Mouse (Mus musculus) brain, embryonic 14.5 days (tissue): ENCODE measurements around the gene Fam20c. TPM values are rescaled to one million over a fixed set of nuclear protein-coding genes. Genes with fewer than 3 reads are reported as not detected.

ENCODE experiments used
- DNase-seq: peaks from one replicate; pipeline ENCODE4 v3.0.0-alpha.2; 2011; ENCODE audit warnings: low read depth
- CTCF ChIP-seq: fragments of 200-500 bp; IDR thresholded peaks from 2 replicates; pipeline ENCODE4 v1.5.1; 2012; ENCODE audit warnings: inconsistent platforms, mild to moderate bottlenecking, moderate library complexity, borderline replicate concordance; ENCODE audit not compliant: insufficient read depth, insufficient read length; ENCODE audit errors: extremely low read depth
- POLR2A ChIP-seq: fragments of 200-500 bp; IDR thresholded peaks from 2 replicates; pipeline ENCODE4 v1.6.1; 2012; ENCODE audit warnings: mild to moderate bottlenecking, inconsistent platforms, borderline replicate concordance; ENCODE audit not compliant: poor library complexity, insufficient read depth, insufficient read length, severe bottlenecking; ENCODE audit errors: extremely low read depth
- polyA plus RNA-seq: library from polyadenylated mRNA; depleted of rRNA; stranded (reverse); fragments of >200 nt; gene quantifications from 2 replicates; pipeline ENCODE4 v1.2.3, GENCODE M21; 2012

Gene Fam20c
- polyA plus RNA-seq, 1 experiment: 81.2 TPM

GRCm38 (mm10) chr5:138785986-138786515 lies 31.7 kb downstream of the Fam20c start:
- no peak for DNase-seq
- no peak for TF ChIP-seq POLR2A
- no peak for TF ChIP-seq CTCF

DNA sequence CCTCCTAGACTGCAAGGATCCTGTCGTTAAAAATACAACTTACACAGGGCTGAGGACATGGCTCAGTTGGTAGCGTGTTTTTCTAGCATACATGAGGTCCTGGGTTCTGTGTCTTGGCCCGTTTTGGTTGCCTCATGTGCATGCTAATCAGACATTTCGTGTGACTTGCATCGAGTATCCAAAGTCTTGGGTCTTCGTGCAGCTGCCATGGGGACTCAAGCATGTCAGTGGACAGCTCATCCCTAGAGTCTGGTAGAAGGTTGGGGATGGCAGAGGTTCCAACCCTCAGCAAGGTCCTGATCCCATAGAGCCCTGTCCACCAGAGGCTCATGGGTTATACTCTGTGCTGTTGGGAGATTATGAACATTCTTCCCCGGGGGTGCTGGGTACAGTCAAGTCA lies 33.3 kb downstream of the Fam20c start:
- TF ChIP-seq POLR2A (no peak), CTCF (no peak)
- no peak for DNase-seq

DNA sequence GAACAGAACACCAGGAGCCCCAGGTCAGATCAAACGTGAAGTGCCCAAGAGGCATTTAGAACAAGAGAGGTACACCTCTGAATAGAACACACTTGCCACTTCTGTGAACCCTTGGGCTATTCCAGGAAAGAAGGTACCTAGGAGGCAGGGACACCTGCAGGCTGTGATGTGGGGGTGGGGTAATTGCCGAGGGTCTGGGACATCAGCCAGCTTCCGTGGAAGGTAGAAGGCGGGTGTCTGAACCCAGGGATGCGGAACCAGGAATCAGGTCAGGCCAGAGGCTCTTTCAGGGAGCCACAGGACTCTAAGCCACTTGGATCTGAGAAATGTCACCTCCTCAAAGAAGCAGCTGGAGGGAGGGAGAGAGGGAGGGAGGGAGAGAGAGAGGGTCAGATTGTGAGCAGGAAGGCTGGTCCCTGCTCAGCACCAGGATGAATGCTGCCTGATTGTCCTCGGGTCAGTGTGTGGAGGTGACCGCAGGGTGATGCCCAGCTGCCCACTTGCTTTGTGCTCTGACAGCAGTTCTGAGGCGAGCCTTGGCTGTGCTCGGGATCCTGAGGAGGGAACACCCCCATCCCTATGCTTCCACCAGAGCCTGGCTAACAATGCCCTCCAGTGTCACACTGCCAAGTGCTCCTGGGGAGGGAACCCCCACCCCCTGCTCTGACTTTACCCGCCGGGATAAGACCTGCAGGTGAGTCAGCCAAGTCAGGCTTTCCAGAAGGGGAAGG lies 34.3 kb downstream of the Fam20c start:
- DNase-seq: peak; percentile 7
- TF ChIP-seq CTCF (no peak), POLR2A (no peak)

DNA sequence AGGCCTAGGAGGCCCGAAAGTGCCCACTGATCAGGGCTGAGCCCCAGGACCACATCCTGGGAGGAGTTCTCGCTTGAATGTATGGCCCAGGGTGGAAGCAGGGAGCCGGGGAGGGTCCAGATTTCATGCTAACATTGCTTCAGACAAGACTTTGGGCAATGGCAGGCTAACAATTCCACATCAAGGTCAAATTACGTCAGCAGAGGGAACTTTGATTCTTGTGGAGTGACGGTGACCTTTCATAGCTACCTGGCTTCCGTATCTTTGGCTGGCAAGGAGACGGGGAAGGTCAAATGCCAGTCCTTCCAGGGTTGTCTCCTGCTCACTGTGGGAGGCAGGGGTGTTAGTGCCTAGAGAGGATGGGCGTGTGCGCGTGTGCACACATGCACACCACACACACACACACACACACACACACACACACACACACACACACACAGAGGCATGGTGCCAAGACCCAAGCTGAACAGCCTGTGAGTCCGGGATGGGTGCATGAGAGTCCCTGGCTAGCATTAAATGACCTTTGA lies 36.7 kb downstream of the Fam20c start:
- TF ChIP-seq POLR2A (no peak), CTCF (no peak)
- no peak for DNase-seq

DNA sequence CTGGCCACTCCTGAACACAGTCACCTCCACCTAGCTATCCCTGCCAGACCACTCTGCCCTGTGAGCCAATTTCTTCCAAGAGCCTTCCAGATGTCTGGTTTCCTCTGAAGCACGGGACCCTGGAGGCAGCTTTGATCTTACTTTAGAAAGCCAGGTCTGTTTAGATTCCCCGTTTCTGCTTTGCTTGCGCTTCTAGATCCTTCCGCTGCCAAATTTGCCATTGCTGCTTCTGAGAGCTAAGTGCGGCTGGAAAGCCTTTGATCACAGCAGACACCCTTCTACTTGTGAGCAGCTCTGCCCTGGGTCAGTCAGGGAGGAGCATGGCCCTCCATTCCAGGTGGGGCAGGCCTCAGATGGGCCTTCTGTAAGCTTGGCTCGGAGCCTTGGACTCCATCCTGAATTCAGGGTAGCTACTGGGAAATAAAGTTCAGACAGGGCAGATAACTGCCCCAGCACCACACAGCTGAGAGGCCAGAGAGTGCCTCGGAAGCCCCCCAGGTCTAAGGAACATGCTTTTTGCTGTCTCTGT lies 47.3 kb downstream of the Fam20c start:
- DNase-seq: peak; percentile 48
- TF ChIP-seq POLR2A (no peak), CTCF (no peak)

GRCm38 (mm10) chr5:138804286-138804685 lies 50.0 kb downstream of the Fam20c start:
- peak; percentile 72 for DNase-seq

GRCm38 (mm10) chr5:138809767-138810166 lies 55.5 kb downstream of the Fam20c start:
- DNase-seq: no peak
- TF ChIP-seq CTCF: no peak
- no peak for TF ChIP-seq POLR2A

More at GRCm38 (mm10) chr5:138804286-138804685, 50.0 kb downstream of the Fam20c start:
- no peak for TF ChIP-seq CTCF
- TF ChIP-seq POLR2A: no peak

- no peak for DNase-seq
- TF ChIP-seq CTCF (no peak), POLR2A (no peak)
These were observed 65.5 kb downstream of the Fam20c start, which contains the start of gene Gm5294 for GRCm38 (mm10) chr5:138819780-138820179. Gene Gm5294, plus strand, starts transcription at chr5:138820080.

GRCm38 (mm10) chr5:138820717-138821332 lies 66.5 kb downstream of the Fam20c start:
- TF ChIP-seq CTCF (no peak), POLR2A (no peak)
- peak; percentile 13 for DNase-seq

- TF ChIP-seq CTCF: no peak
- TF ChIP-seq POLR2A: no peak
- DNase-seq: no peak
These were observed 70.8 kb downstream of the Fam20c start for GRCm38 (mm10) chr5:138825090-138825489.

DNA sequence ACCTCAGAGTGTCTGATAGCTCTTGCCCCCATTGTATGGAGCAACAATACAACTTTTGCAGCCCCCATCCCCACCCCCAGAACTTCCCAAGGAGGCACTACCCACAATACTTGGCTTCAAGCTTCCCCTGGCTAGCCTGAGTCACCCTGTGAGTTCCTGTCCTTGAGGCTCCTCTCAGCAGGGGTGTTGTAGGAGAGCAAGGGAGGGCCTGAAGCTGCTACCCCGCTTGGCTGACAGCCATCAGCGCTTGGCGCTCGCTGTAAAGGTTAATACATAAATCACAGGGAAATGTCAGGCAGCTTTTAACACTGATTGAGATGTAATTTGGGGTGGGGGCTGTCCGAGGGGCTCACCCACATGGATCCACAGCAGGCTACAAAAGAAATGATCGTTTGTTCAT lies 79.1 kb downstream of the Fam20c start:
- DNase-seq: peak; percentile 66
- TF ChIP-seq CTCF (no peak), POLR2A (no peak)
